Mouse (Mus musculus) stomach, postnatal 0 days (tissue): ENCODE measurements at regions not wholly inside any gene's neighbourhood (a gene's known extent, or its start where the extent isn't known, plus 50 kb on each side); places are given as distances from the start of the nearest gene placed in this dataset.

Experiments
- CTCF ChIP-seq: IDR thresholded peaks from 2 replicates; pipeline ENCODE4 v1.5.1; 2016; ENCODE audit warnings: antibody characterized with exemption, low read depth, mild to moderate bottlenecking, moderate library complexity
- EP300 ChIP-seq: optimal IDR thresholded peaks from 2 replicates; pipeline ENCODE3; 2016; ENCODE audit warnings: antibody characterized with exemption

DNA sequence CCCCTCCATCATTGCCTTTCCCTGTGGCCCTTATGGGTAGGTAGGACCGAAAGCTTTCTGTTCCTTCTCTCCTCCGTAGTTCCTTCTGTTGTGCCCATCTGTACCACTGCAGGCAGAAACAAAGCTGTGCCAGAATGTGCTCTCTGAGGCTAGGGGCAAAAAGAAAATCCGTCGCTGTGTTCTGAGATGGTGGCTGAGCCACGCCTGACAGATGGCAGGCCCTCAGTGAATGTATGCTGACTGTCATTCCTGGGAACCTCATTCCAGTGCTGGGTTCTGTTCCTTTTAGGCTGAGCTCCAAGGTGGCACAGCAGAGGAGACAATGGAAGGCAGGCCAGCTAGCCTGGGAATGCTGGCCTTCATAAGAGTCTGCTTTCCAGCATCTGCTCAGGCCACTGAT, 54.0 kb upstream of the Boc start:
- TF ChIP-seq CTCF: no peak
- no peak for TF ChIP-seq EP300
